Mouse (Mus musculus): ENCODE results near the gene Cdkn1c. TPM values are rescaled to one million over a fixed set of nuclear protein-coding genes. Genes with fewer than 3 reads are reported as not detected.

The Cdkn1c gene
- polyA plus RNA-seq, 1 experiment = 10.3 TPM

GRCm38 (mm10) chr7:143444955-143445648, 15.7 kb downstream of the Cdkn1c start:
- no peak for DNase-seq
- TF ChIP-seq CTCF (IDR thresholded peaks at IDR 0.05; ENCODE audit: borderline replicate concordance, control insufficient read depth, extremely low read depth, insufficient read depth, low read length, poor library complexity) (no peak), POLR2A (IDR thresholded peaks at IDR 0.05; ENCODE audit: control insufficient read depth, extremely low read depth, insufficient read depth, low read length, poor library complexity) (no peak)
- no peak overlapping the region for H3K4me3 ChIP-seq (ENCODE audit: control insufficient read depth, insufficient read depth, low read length)
- H3K27me3 ChIP-seq (ENCODE audit: control insufficient read depth, insufficient read depth, low read length) = peaks cover 14% of the 10 kb centered on the region
- WGBS = 13% methylated on average over 55 of the region's 55 CpGs
- H3K27ac ChIP-seq (ENCODE audit: control insufficient read depth, insufficient read depth, low read length) = no peak overlapping the region
- H3K4me1 ChIP-seq (replicated peaks; ENCODE audit: control insufficient read depth, insufficient read depth, low read length) = no peaks in the 10 kb centered on the region
- H3K36me3 ChIP-seq (ENCODE audit: control insufficient read depth, insufficient read depth, low read length) = no peaks in the 10 kb centered on the region

- TF ChIP-seq CTCF (IDR thresholded peaks at IDR 0.05; ENCODE audit: borderline replicate concordance, control insufficient read depth, extremely low read depth, insufficient read depth, low read length, poor library complexity) (no peak), POLR2A (IDR thresholded peaks at IDR 0.05; ENCODE audit: control insufficient read depth, extremely low read depth, insufficient read depth, low read length, poor library complexity) (no peak)
- Histone ChIP-seq H3K4me3 (ENCODE audit: control insufficient read depth, insufficient read depth, low read length) (no peak overlapping the region), H3K36me3 (ENCODE audit: control insufficient read depth, insufficient read depth, low read length) (no peaks in the 10 kb centered on the region), H3K4me1 (replicated peaks; ENCODE audit: control insufficient read depth, insufficient read depth, low read length) (no peaks in the 10 kb centered on the region), H3K27ac (ENCODE audit: control insufficient read depth, insufficient read depth, low read length) (no peak overlapping the region), H3K27me3 (ENCODE audit: control insufficient read depth, insufficient read depth, low read length) (peaks cover 14% of the 10 kb centered on the region)
- 48% methylated on average over 8 of the region's 8 CpGs for WGBS
- DNase-seq = no peak
Measured at GRCm38 (mm10) chr7:143444580-143444954, 16.3 kb downstream of the Cdkn1c start.

GRCm38 (mm10) chr7:143438965-143439364, 21.9 kb downstream of the Cdkn1c start:
- no peak for DNase-seq
- TF ChIP-seq CTCF (IDR thresholded peaks at IDR 0.05; ENCODE audit: borderline replicate concordance, control insufficient read depth, extremely low read depth, insufficient read depth, low read length, poor library complexity) (no peak), POLR2A (IDR thresholded peaks at IDR 0.05; ENCODE audit: control insufficient read depth, extremely low read depth, insufficient read depth, low read length, poor library complexity) (no peak)
- Histone ChIP-seq H3K27me3 (ENCODE audit: control insufficient read depth, insufficient read depth, low read length) (peaks cover 4% of the 10 kb centered on the region; the same call in 1 of the 2 replicates), H3K4me1 (replicated peaks; ENCODE audit: control insufficient read depth, insufficient read depth, low read length) (no peaks in the 10 kb centered on the region), H3K27ac (ENCODE audit: control insufficient read depth, insufficient read depth, low read length) (no peak overlapping the region), H3K4me3 (ENCODE audit: control insufficient read depth, insufficient read depth, low read length) (no peak overlapping the region), H3K36me3 (ENCODE audit: control insufficient read depth, insufficient read depth, low read length) (no peaks in the 10 kb centered on the region)
- 96% methylated on average over 1 of the region's 1 CpGs for WGBS

GRCm38 (mm10) chr7:143437894-143438581, 22.8 kb downstream of the Cdkn1c start:
- no peak for DNase-seq
- 22% methylated on average over 59 of the region's 63 CpGs for WGBS
- no peak overlapping the region for H3K27ac ChIP-seq (ENCODE audit: control insufficient read depth, insufficient read depth, low read length)

GRCm38 (mm10) chr7:143437231-143437893, 23.5 kb downstream of the Cdkn1c start:
- Histone ChIP-seq H3K36me3 (ENCODE audit: control insufficient read depth, insufficient read depth, low read length) (no peaks in the 10 kb centered on the region), H3K4me1 (replicated peaks; ENCODE audit: control insufficient read depth, insufficient read depth, low read length) (no peaks in the 10 kb centered on the region), H3K4me3 (ENCODE audit: control insufficient read depth, insufficient read depth, low read length) (no peak overlapping the region), H3K27me3 (ENCODE audit: control insufficient read depth, insufficient read depth, low read length) (peaks cover 4% of the 10 kb centered on the region; the same call in 1 of the 2 replicates), H3K27ac (ENCODE audit: control insufficient read depth, insufficient read depth, low read length) (no peak overlapping the region)
- no peak for DNase-seq
- 54% methylated on average over 18 of the region's 18 CpGs for WGBS
- TF ChIP-seq CTCF (IDR thresholded peaks at IDR 0.05; ENCODE audit: borderline replicate concordance, control insufficient read depth, extremely low read depth, insufficient read depth, low read length, poor library complexity) = no peak
- no peak for TF ChIP-seq POLR2A (IDR thresholded peaks at IDR 0.05; ENCODE audit: control insufficient read depth, extremely low read depth, insufficient read depth, low read length, poor library complexity)

More at GRCm38 (mm10) chr7:143437894-143438581, 22.8 kb downstream of the Cdkn1c start:
- TF ChIP-seq POLR2A (IDR thresholded peaks at IDR 0.05; ENCODE audit: control insufficient read depth, extremely low read depth, insufficient read depth, low read length, poor library complexity) = no peak
- TF ChIP-seq CTCF (IDR thresholded peaks at IDR 0.05; ENCODE audit: borderline replicate concordance, control insufficient read depth, extremely low read depth, insufficient read depth, low read length, poor library complexity) = no peak
- Histone ChIP-seq H3K36me3 (ENCODE audit: control insufficient read depth, insufficient read depth, low read length) (no peaks in the 10 kb centered on the region), H3K27me3 (ENCODE audit: control insufficient read depth, insufficient read depth, low read length) (peaks cover 4% of the 10 kb centered on the region; the same call in 1 of the 2 replicates), H3K4me1 (replicated peaks; ENCODE audit: control insufficient read depth, insufficient read depth, low read length) (no peaks in the 10 kb centered on the region), H3K4me3 (ENCODE audit: control insufficient read depth, insufficient read depth, low read length) (no peak overlapping the region)

- Histone ChIP-seq H3K4me1 (replicated peaks; ENCODE audit: control insufficient read depth, insufficient read depth, low read length) (no peaks in the 10 kb centered on the region), H3K27me3 (ENCODE audit: control insufficient read depth, insufficient read depth, low read length) (peaks cover 4% of the 10 kb centered on the region; the same call in 1 of the 2 replicates), H3K36me3 (ENCODE audit: control insufficient read depth, insufficient read depth, low read length) (no peaks in the 10 kb centered on the region), H3K4me3 (ENCODE audit: control insufficient read depth, insufficient read depth, low read length) (no peak overlapping the region), H3K27ac (ENCODE audit: control insufficient read depth, insufficient read depth, low read length) (no peak overlapping the region)
- no peak for DNase-seq
- 96% methylated on average over 7 of the region's 7 CpGs for WGBS
- no peak for TF ChIP-seq POLR2A (IDR thresholded peaks at IDR 0.05; ENCODE audit: control insufficient read depth, extremely low read depth, insufficient read depth, low read length, poor library complexity)
- no peak for TF ChIP-seq CTCF (IDR thresholded peaks at IDR 0.05; ENCODE audit: borderline replicate concordance, control insufficient read depth, extremely low read depth, insufficient read depth, low read length, poor library complexity)
Measured at GRCm38 (mm10) chr7:143433331-143433730, 27.5 kb downstream of the Cdkn1c start.
